Mouse (Mus musculus): ENCODE measurements around the gene Rasgrf1. TPM values are rescaled to one million over a fixed set of nuclear protein-coding genes. Genes with fewer than 3 reads are reported as not detected.

Gene Rasgrf1
- total and polyA plus RNA-seq, 3 experiments = 0.05 TPM; not detected in 2

GRCm38 (mm10) chr9:89901184-89901583 lies 8.5 kb upstream of the Rasgrf1 start:
- no peak for DNase-seq (ENCODE audit: low spot score)
- Histone ChIP-seq H3K36me3 (replicated peaks) (no peaks in the 10 kb centered on the region), H3K9me3 (replicated peaks) (peaks cover 30% of the 10 kb centered on the region), H3K4me1 (ENCODE audit: insufficient read depth, low read depth, low read length) (no peaks in the 10 kb centered on the region), H3K27me3 (ENCODE audit: insufficient read depth, low read length) (no peaks in the 10 kb centered on the region), H3K4me3 (ENCODE audit: low read depth, low read length) (no peak overlapping the region)
- ATAC-seq (ENCODE audit: extremely low read depth, insufficient number of reproducible peaks, low FRiP score, poor library complexity, severe bottlenecking) = no peak
- TF ChIP-seq POLR2AphosphoS5 (IDR thresholded peaks at IDR 0.05; ENCODE audit: insufficient replicate concordance, low read depth, low read length) = no peak
- TF ChIP-seq GATA2 (IDR thresholded peaks at IDR 0.05; ENCODE audit: borderline replicate concordance, low read depth, low read length) = no peak
- TF ChIP-seq GATA1 (IDR thresholded peaks at IDR 0.05; ENCODE audit: borderline replicate concordance, low read length) = no peak
- TF ChIP-seq TAL1 (conservative IDR thresholded peaks at IDR 0.05; ENCODE audit: low read depth, low read length) = no peak
- TF ChIP-seq CTCF (IDR thresholded peaks at IDR 0.05; ENCODE audit: low read depth, low read length) = no peak

- no peak for ATAC-seq (ENCODE audit: extremely low read depth, insufficient number of reproducible peaks, low FRiP score, poor library complexity, severe bottlenecking)
- no peak overlapping the region for H3K4me3 ChIP-seq (ENCODE audit: low read depth, low read length)
- H3K27me3 ChIP-seq (ENCODE audit: insufficient read depth, low read length) = no peaks in the 10 kb centered on the region
- H3K36me3 ChIP-seq (replicated peaks) = no peaks in the 10 kb centered on the region
- no peak for TF ChIP-seq GATA1 (IDR thresholded peaks at IDR 0.05; ENCODE audit: borderline replicate concordance, low read length)
- DNase-seq (ENCODE audit: low spot score) = no peak
- H3K4me1 ChIP-seq (ENCODE audit: insufficient read depth, low read depth, low read length) = no peaks in the 10 kb centered on the region
- peaks cover 40% of the 10 kb centered on the region for H3K9me3 ChIP-seq (replicated peaks)
These were observed 6.9 kb upstream of the Rasgrf1 start for GRCm38 (mm10) chr9:89902813-89903212.

GRCm38 (mm10) chr9:89906645-89907044 lies 3.1 kb upstream of the Rasgrf1 start:
- ATAC-seq (ENCODE audit: extremely low read depth, insufficient number of reproducible peaks, low FRiP score, poor library complexity, severe bottlenecking) (no peak), DNase-seq (ENCODE audit: low spot score) (no peak)
- H3K9me3 ChIP-seq (replicated peaks) = peaks cover 60% of the 10 kb centered on the region
- H3K36me3 ChIP-seq (replicated peaks) = no peaks in the 10 kb centered on the region
- H3K27me3 ChIP-seq (ENCODE audit: insufficient read depth, low read length) = no peaks in the 10 kb centered on the region
- H3K4me3 ChIP-seq (ENCODE audit: low read depth, low read length) = no peak overlapping the region
- no peaks in the 10 kb centered on the region for H3K4me1 ChIP-seq (ENCODE audit: insufficient read depth, low read depth, low read length)
- no peak for TF ChIP-seq GATA2 (IDR thresholded peaks at IDR 0.05; ENCODE audit: borderline replicate concordance, low read depth, low read length)
- TF ChIP-seq POLR2AphosphoS5 (IDR thresholded peaks at IDR 0.05; ENCODE audit: insufficient replicate concordance, low read depth, low read length) = no peak
- TF ChIP-seq TAL1 (conservative IDR thresholded peaks at IDR 0.05; ENCODE audit: low read depth, low read length) = no peak
- no peak for TF ChIP-seq CTCF (IDR thresholded peaks at IDR 0.05; ENCODE audit: low read depth, low read length)
- no peak for TF ChIP-seq GATA1 (IDR thresholded peaks at IDR 0.05; ENCODE audit: borderline replicate concordance, low read length)

- H3K36me3 ChIP-seq (replicated peaks) = no peaks in the 10 kb centered on the region
- ATAC-seq (ENCODE audit: extremely low read depth, insufficient number of reproducible peaks, low FRiP score, poor library complexity, severe bottlenecking) (no peak), DNase-seq (ENCODE audit: low spot score) (no peak)
- peaks cover 61% of the 10 kb centered on the region for H3K9me3 ChIP-seq (replicated peaks)
- H3K4me1 ChIP-seq (ENCODE audit: insufficient read depth, low read depth, low read length) = no peaks in the 10 kb centered on the region
- no peak overlapping the region for H3K4me3 ChIP-seq (ENCODE audit: low read depth, low read length)
- H3K27me3 ChIP-seq (ENCODE audit: insufficient read depth, low read length) = no peaks in the 10 kb centered on the region
- TF ChIP-seq TAL1 (conservative IDR thresholded peaks at IDR 0.05; ENCODE audit: low read depth, low read length) (no peak), GATA2 (IDR thresholded peaks at IDR 0.05; ENCODE audit: borderline replicate concordance, low read depth, low read length) (no peak), CTCF (IDR thresholded peaks at IDR 0.05; ENCODE audit: low read depth, low read length) (no peak), POLR2AphosphoS5 (IDR thresholded peaks at IDR 0.05; ENCODE audit: insufficient replicate concordance, low read depth, low read length) (no peak), GATA1 (IDR thresholded peaks at IDR 0.05; ENCODE audit: borderline replicate concordance, low read length) (no peak)
These were observed 1.8 kb upstream of the Rasgrf1 start for GRCm38 (mm10) chr9:89907941-89908340.

GRCm38 (mm10) chr9:89908601-89909000 lies 1.1 kb upstream of the Rasgrf1 start:
- no peak overlapping the region for H3K4me3 ChIP-seq (ENCODE audit: low read depth, low read length)
- no peaks in the 10 kb centered on the region for H3K36me3 ChIP-seq (replicated peaks)
- TF ChIP-seq GATA2 (IDR thresholded peaks at IDR 0.05; ENCODE audit: borderline replicate concordance, low read depth, low read length) (no peak), CTCF (IDR thresholded peaks at IDR 0.05; ENCODE audit: low read depth, low read length) (no peak), GATA1 (IDR thresholded peaks at IDR 0.05; ENCODE audit: borderline replicate concordance, low read length) (no peak), TAL1 (conservative IDR thresholded peaks at IDR 0.05; ENCODE audit: low read depth, low read length) (no peak), POLR2AphosphoS5 (IDR thresholded peaks at IDR 0.05; ENCODE audit: insufficient replicate concordance, low read depth, low read length) (no peak)
- peaks cover 66% of the 10 kb centered on the region for H3K9me3 ChIP-seq (replicated peaks)
- no peaks in the 10 kb centered on the region for H3K4me1 ChIP-seq (ENCODE audit: insufficient read depth, low read depth, low read length)
- DNase-seq (ENCODE audit: low spot score) (no peak), ATAC-seq (ENCODE audit: extremely low read depth, insufficient number of reproducible peaks, low FRiP score, poor library complexity, severe bottlenecking) (no peak)
- H3K27me3 ChIP-seq (ENCODE audit: insufficient read depth, low read length) = no peaks in the 10 kb centered on the region

- no peak for TF ChIP-seq GATA1 (IDR thresholded peaks at IDR 0.05; ENCODE audit: borderline replicate concordance, low read length)
- TF ChIP-seq POLR2AphosphoS5 (IDR thresholded peaks at IDR 0.05; ENCODE audit: insufficient replicate concordance, low read depth, low read length) = no peak
- no peak for TF ChIP-seq GATA2 (IDR thresholded peaks at IDR 0.05; ENCODE audit: borderline replicate concordance, low read depth, low read length)
- no peak for TF ChIP-seq TAL1 (conservative IDR thresholded peaks at IDR 0.05; ENCODE audit: low read depth, low read length)
- TF ChIP-seq CTCF (IDR thresholded peaks at IDR 0.05; ENCODE audit: low read depth, low read length) = no peak
- Histone ChIP-seq H3K27me3 (ENCODE audit: insufficient read depth, low read length) (no peaks in the 10 kb centered on the region), H3K4me1 (ENCODE audit: insufficient read depth, low read depth, low read length) (no peaks in the 10 kb centered on the region), H3K9me3 (replicated peaks) (peaks cover 78% of the 10 kb centered on the region), H3K36me3 (replicated peaks) (no peaks in the 10 kb centered on the region), H3K4me3 (ENCODE audit: low read depth, low read length) (no peak overlapping the region; the same call in 1 of the 2 replicates)
- DNase-seq (ENCODE audit: low spot score) = no peak
- ATAC-seq (ENCODE audit: extremely low read depth, insufficient number of reproducible peaks, low FRiP score, poor library complexity, severe bottlenecking) = no peak
These were observed 298 bp downstream of the Rasgrf1 start for GRCm38 (mm10) chr9:89910011-89910400.

Data from G1E (cell line).